Mouse (Mus musculus) limb, embryonic 12.5 days (tissue): ENCODE results near the gene Cep250. TPM values are rescaled to one million over a fixed set of nuclear protein-coding genes. Genes with fewer than 3 reads are reported as not detected.

Source experiments
- ATAC-seq: fragments of 200-750 bp; cut with Nextera tagmentation; 2 replicates; pipeline ENCODE4 v1.8.0; 2017; ENCODE audit warnings: low read depth, moderate TSS enrichment; ENCODE audit not compliant: insufficient number of reproducible peaks, insufficient read depth, low FRiP score, low TSS enrichment
- H3K27ac ChIP-seq: fragments of 300-500 bp; sonication (generic); 2 replicates; pipeline ENCODE4 v1.5.1; 2016; ENCODE audit warnings: mild to moderate bottlenecking, moderate library complexity
- H3K27me3 ChIP-seq: fragments of 300-500 bp; sonication (generic); 2 replicates; pipeline ENCODE4 v1.6.1; 2016; ENCODE audit warnings: mild to moderate bottlenecking, moderate library complexity
- H3K36me3 ChIP-seq: fragments of 300-500 bp; sonication (generic); 2 replicates; pipeline ENCODE4 v1.6.1; 2016; ENCODE audit warnings: mild to moderate bottlenecking, moderate library complexity
- H3K4me1 ChIP-seq: fragments of 300-500 bp; sonication (generic); replicated peaks from 2 replicates; pipeline ENCODE4 v1.6.1; 2016
- H3K4me2 ChIP-seq: fragments of 300-500 bp; sonication (generic); 2 replicates; pipeline ENCODE4 v1.6.1; 2016; ENCODE audit warnings: mild to moderate bottlenecking, moderate library complexity
- H3K4me3 ChIP-seq: fragments of 300-500 bp; sonication (generic); replicated peaks from 2 replicates; pipeline ENCODE4 v1.5.1; 2016; ENCODE audit warnings: mild to moderate bottlenecking
- H3K9ac ChIP-seq: fragments of 300-500 bp; sonication (generic); replicated peaks from 2 replicates; pipeline ENCODE4 v1.6.1; 2016; ENCODE audit warnings: mild to moderate bottlenecking, moderate library complexity
- H3K9me3 ChIP-seq: fragments of 300-500 bp; sonication (generic); 2 replicates; pipeline ENCODE4 v1.6.1; 2016; ENCODE audit warnings: mild to moderate bottlenecking, moderate library complexity
- WGBS: fragments of 180-500 bp; shearing (Covaris S2); methylation state at CpG from one replicate; pipeline ENCODE4 v1.1.7; 2016; 5-methylcytosine and 5-hydroxymethylcytosine counted together
- polyA plus RNA-seq: library from polyadenylated mRNA; unstranded; fragments of >200 nt; fragmentation: Nextera tagmentation; extraction: Ambion mirVana; gene quantifications from 2 replicates; pipeline ENCODE4 v1.2.1, GENCODE M21; 2016

The Cep250 gene
- polyA plus RNA-seq, 1 experiment from 2014 or later = 40.6 TPM

- H3K4me1 ChIP-seq = no peaks in the 10 kb centered on the region
- ATAC-seq = no peak
- 54% methylated on average over 1 of the region's 1 CpGs for WGBS
These were observed 6.7 kb downstream of the Cep250 start for GRCm38 (mm10) chr2:155962991-155963390.

DNA sequence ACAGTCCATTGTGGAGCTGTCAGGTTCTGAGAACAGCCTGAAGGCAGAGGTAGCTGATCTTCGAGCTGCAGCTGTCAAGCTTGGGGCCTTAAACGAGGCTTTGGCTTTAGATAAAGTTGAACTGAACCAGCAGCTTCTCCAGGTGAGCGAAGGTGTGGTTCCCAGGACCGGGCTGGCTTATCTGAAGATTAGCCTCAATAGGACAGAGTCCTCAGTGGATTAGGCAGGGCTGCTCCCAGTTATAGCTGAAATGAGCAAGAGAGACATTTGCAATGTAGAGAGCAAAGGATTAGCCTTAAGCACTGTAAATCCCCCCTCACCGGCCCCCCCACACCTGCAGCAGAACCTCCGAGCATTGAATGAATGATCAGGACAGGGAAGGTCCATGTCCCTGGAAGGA is 17.1 kb downstream of the Cep250 start:
- no peaks in the 10 kb centered on the region for H3K9me3 ChIP-seq
- H3K9ac ChIP-seq = no peak overlapping the region
- 90% methylated on average over 6 of the region's 6 CpGs for WGBS
- no peak overlapping the region for H3K27ac ChIP-seq
- no peak overlapping the region for H3K4me3 ChIP-seq
- no peaks in the 10 kb centered on the region for H3K27me3 ChIP-seq
- no peak overlapping the region for H3K4me2 ChIP-seq
- peaks cover 93% of the 10 kb centered on the region for H3K36me3 ChIP-seq
- no peak for ATAC-seq
- H3K4me1 ChIP-seq = no peaks in the 10 kb centered on the region

More at GRCm38 (mm10) chr2:155962991-155963390, 6.7 kb downstream of the Cep250 start:
- no peaks in the 10 kb centered on the region for H3K27me3 ChIP-seq
- no peak overlapping the region for H3K4me3 ChIP-seq
- H3K27ac ChIP-seq = no peak overlapping the region
- no peaks in the 10 kb centered on the region for H3K9me3 ChIP-seq
- H3K9ac ChIP-seq = no peak overlapping the region
- peaks cover 74% of the 10 kb centered on the region for H3K36me3 ChIP-seq
- H3K4me2 ChIP-seq = no peak overlapping the region

DNA sequence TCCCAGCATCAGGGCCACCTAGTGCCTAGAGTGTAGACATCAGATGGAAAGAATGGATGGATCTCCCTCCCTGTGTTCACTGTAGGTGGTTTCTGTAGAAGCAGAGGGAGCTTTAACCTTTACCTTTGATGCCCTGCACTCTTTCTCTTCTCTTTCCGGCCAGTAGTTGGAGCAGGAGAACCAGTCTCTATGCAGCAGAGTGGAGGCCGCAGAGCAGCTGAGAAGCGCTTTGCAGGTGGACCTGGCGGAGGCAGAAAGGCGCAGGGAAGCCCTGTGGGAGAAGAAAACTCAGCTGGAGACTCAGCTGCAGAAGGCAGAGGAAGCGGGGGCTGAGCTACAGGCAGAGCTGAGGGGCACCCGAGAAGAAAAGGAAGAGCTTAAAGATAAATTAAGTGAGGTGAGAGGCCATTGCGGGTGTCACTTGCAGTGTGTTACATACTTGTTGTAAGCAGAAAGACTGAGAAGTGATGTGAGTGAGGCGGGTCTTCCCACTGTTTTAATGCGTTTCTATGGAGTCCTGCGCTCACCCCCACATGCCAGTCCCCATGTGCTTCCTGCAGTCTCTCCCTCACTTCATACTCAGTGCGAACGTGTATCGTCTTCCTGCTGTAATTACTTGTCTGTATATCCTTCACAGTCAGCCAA is 18.0 kb downstream of the Cep250 start:
- WGBS = 79% methylated on average over 14 of the region's 14 CpGs
- Histone ChIP-seq H3K27ac (no peak overlapping the region), H3K9ac (no peak overlapping the region), H3K4me1 (no peaks in the 10 kb centered on the region), H3K27me3 (no peaks in the 10 kb centered on the region), H3K4me2 (no peak overlapping the region), H3K36me3 (peaks cover 93% of the 10 kb centered on the region), H3K4me3 (no peak overlapping the region), H3K9me3 (no peaks in the 10 kb centered on the region)
- ATAC-seq = no peak

- ATAC-seq = no peak
These were observed 23.2 kb downstream of the Cep250 start for GRCm38 (mm10) chr2:155979328-155979991.

DNA sequence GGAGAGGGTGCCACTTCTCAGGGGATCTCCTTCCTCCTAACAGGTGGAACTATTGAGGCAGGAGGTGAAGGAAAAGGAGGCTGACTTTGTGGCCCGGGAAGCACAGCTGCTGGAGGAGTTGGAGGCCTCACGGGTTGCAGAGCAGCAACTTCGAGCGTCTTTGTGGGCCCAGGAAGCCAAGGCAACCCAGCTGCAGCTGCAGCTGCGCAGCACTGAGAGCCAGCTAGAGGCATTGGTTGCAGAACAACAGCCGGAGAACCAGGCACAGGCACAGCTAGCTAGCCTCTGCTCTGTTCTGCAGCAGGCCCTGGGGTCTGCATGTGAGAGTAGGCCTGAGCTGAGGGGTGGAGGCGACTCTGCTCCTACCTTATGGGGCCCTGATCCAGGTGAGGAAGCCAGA is 29.5 kb downstream of the Cep250 start:
- Histone ChIP-seq H3K4me3 (no peak overlapping the region), H3K36me3 (peaks cover 100% of the 10 kb centered on the region)

More at GRCm38 (mm10) chr2:155979328-155979991, 23.2 kb downstream of the Cep250 start:
- Histone ChIP-seq H3K4me1 (no peaks in the 10 kb centered on the region), H3K27ac (no peak overlapping the region), H3K9me3 (no peaks in the 10 kb centered on the region), H3K4me2 (no peak overlapping the region), H3K9ac (no peak overlapping the region), H3K36me3 (peaks cover 97% of the 10 kb centered on the region), H3K4me3 (no peak overlapping the region), H3K27me3 (no peaks in the 10 kb centered on the region)
- 82% methylated on average over 5 of the region's 5 CpGs for WGBS

GRCm38 (mm10) chr2:155987131-155987530 is 30.9 kb downstream of the Cep250 start:
- Histone ChIP-seq H3K4me3 (no peak overlapping the region), H3K9me3 (no peaks in the 10 kb centered on the region), H3K36me3 (peaks cover 100% of the 10 kb centered on the region), H3K27me3 (no peaks in the 10 kb centered on the region), H3K27ac (no peak overlapping the region), H3K9ac (no peak overlapping the region), H3K4me1 (no peaks in the 10 kb centered on the region), H3K4me2 (no peak overlapping the region)
- WGBS = 93% methylated on average over 6 of the region's 6 CpGs
- no peak for ATAC-seq

More for the DNA sequence above, 29.5 kb downstream of the Cep250 start:
- H3K4me2 ChIP-seq = no peak overlapping the region
- WGBS = 73% methylated on average over 7 of the region's 7 CpGs
- H3K9ac ChIP-seq = no peak overlapping the region
- ATAC-seq = no peak
- no peaks in the 10 kb centered on the region for H3K9me3 ChIP-seq
- no peaks in the 10 kb centered on the region for H3K27me3 ChIP-seq
- no peak overlapping the region for H3K27ac ChIP-seq
- no peaks in the 10 kb centered on the region for H3K4me1 ChIP-seq

DNA sequence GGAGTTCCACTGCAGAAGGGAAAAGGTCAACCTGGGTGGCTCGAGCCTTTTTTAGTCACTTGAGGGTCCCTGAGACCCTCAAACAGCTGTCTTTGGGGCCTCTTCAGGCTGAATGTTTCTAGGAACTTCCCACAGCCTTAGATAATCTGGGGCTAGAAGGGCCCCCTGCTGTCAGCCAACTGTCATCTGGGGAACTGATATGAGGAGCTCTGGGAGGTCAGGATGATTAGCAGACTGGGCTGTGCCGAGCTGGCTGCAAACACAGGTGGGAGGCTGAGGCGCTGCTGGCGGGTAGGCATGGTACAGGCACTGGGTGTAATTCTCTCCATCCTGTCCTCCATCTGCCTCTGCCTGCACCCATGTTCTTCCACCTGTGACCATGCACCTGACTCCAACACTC is 32.8 kb downstream of the Cep250 start:
- ATAC-seq = no peak
- H3K4me1 ChIP-seq = no peaks in the 10 kb centered on the region
- H3K9ac ChIP-seq = no peak overlapping the region
- H3K4me2 ChIP-seq = no peak overlapping the region
- H3K4me3 ChIP-seq = no peak overlapping the region
- WGBS = 72% methylated on average over 4 of the region's 4 CpGs
- peaks cover 100% of the 10 kb centered on the region for H3K36me3 ChIP-seq
- H3K27ac ChIP-seq = no peak overlapping the region
- no peaks in the 10 kb centered on the region for H3K9me3 ChIP-seq
- H3K27me3 ChIP-seq = no peaks in the 10 kb centered on the region

DNA sequence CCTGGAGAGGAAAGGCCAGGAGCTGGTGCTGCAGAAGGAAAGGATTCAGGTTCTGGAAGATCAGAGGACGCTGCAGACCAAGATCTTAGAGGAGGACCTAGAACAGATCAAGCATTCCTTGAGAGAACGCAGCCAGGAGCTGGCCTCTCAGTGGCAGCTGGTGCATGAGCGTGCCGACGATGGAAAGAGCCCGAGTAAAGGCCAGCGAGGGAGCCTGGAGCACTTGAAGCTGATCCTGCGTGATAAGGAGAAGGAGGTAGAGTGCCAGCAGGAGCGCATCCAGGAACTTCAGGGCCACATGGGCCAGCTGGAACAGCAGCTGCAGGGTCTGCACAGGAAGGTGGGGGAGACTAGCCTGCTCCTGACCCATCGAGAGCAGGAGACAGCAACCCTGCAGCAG is 34.9 kb downstream of the Cep250 start:
- Histone ChIP-seq H3K9ac (no peak overlapping the region), H3K36me3 (peaks cover 100% of the 10 kb centered on the region), H3K27ac (no peak overlapping the region), H3K4me2 (no peak overlapping the region), H3K4me1 (no peaks in the 10 kb centered on the region), H3K27me3 (no peaks in the 10 kb centered on the region), H3K9me3 (no peaks in the 10 kb centered on the region), H3K4me3 (no peak overlapping the region)
- 94% methylated on average over 10 of the region's 10 CpGs for WGBS
- no peak for ATAC-seq

DNA sequence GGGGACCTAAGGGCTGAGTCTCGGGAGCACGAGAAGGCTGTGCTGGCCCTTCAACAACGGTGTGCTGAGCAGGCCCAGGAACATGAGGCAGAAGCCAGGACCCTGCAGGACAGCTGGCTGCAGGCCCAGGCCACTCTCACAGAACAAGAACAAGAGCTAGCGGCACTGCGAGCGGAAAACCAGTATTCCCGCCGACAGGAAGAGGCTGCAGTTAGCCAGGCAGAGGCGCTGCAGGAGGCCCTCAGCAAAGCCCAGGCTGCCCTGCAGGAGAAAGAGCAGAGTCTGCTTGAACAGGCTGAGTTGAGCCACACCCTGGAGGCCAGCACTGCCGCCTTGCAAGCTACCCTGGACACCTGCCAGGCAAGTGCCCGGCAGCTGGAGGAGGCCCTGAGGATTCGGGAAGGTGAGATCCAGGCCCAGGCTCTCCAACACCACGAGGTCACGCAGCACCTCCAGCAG is 35.6 kb downstream of the Cep250 start:
- Histone ChIP-seq H3K36me3 (peaks cover 100% of the 10 kb centered on the region), H3K9ac (no peak overlapping the region), H3K9me3 (no peaks in the 10 kb centered on the region), H3K4me3 (no peak overlapping the region), H3K27ac (no peak overlapping the region), H3K27me3 (no peaks in the 10 kb centered on the region), H3K4me2 (no peak overlapping the region), H3K4me1 (no peaks in the 10 kb centered on the region)
- no peak for ATAC-seq
- WGBS = 87% methylated on average over 14 of the region's 14 CpGs

GRCm38 (mm10) chr2:156005393-156005792 is 49.1 kb downstream of the Cep250 start:
- H3K36me3 ChIP-seq = peaks cover 26% of the 10 kb centered on the region
- WGBS = 89% methylated on average over 4 of the region's 4 CpGs
- no peak overlapping the region for H3K4me2 ChIP-seq
- H3K9ac ChIP-seq = no peak overlapping the region
- no peaks in the 10 kb centered on the region for H3K27me3 ChIP-seq
- H3K9me3 ChIP-seq = 0 out of 2 replicates have a peak, but pooled peaks cover 4% of the 10 kb centered on the region
- H3K4me1 ChIP-seq = peaks cover 11% of the 10 kb centered on the region
- H3K27ac ChIP-seq = no peak overlapping the region
- H3K4me3 ChIP-seq = no peak overlapping the region
- no peak for ATAC-seq

GRCm38 (mm10) chr2:156007888-156008532 is 51.8 kb downstream of the Cep250 start, which contains the start of the genes 6430550D23Rik and Ergic3:
Gene 6430550D23Rik, minus strand, starts transcription at chr2:156007977.
Gene Ergic3, plus strand, starts transcription at chr2:156008045.
- WGBS = under 1% methylated on average over 45 of the region's 45 CpGs
- Histone ChIP-seq H3K9ac (peak within 1 kb of the TSS; percentile 71), H3K36me3 (peaks cover 41% of the 10 kb centered on the region), H3K4me3 (peak within 1 kb of the TSS; percentile 85), H3K9me3 (0 out of 2 replicates have a peak, but pooled peaks cover 4% of the 10 kb centered on the region), H3K27ac (peak within 1 kb of the TSS; percentile 80; the same call in 1 of the 2 replicates), H3K27me3 (no peaks in the 10 kb centered on the region), H3K4me2 (peak within 1 kb of the TSS; percentile 76), H3K4me1 (peaks cover 11% of the 10 kb centered on the region)
- peak; percentile 99 for ATAC-seq
